8 mouse cellular contexts compared by ENCODE assay signal in the genomic region with DNA sequence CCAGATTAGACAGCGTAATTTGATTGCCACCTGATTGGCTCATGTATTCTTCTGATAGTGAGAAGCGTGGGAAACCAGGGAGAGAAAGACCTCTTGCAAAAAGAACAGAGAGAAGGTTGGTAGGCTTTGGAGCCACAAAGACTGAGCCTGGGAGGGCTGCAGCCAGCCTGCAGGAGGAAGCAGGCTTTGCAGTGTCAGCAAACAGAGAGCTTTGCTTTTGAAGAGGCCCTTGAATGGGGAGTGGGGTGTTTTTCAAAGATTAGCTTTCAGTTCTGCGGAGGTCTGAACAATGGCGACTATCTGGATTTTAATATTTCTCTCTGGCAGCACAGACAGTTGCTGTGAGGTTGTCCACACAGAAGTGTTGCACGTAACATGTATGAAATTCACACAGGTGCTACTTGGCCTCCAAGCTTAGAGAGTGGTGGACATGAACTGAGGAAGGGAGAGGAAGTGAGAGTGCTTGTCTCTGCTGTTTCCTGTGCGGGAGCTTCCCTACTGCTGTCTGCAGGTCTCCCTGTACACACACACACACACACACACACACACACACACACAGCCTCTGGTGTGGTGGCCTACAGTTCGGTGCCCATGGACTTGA.
DNase-seq lines count a peak whose midpoint lies in the region; ATAC-seq lines count a peak whose summit lies in the region.

No protein-coding gene starts in this region.

- H3K27me3 ChIP-seq in embryonic facial prominence, embryonic 14.5 days (replicated peaks; ENCODE audit: control insufficient read depth, insufficient read depth, low read length): no peaks in the 10 kb centered on the region
- no peaks in the 10 kb centered on the region for H3K27me3 ChIP-seq in intestine, embryonic 15.5 days (replicated peaks)
- no peaks in the 10 kb centered on the region for H3K27me3 ChIP-seq in kidney, embryonic 14.5 days (ENCODE audit: control insufficient read depth, insufficient read depth, low read length)

- H3K4me3 ChIP-seq in embryonic facial prominence, embryonic 14.5 days (ENCODE audit: low read depth, low read length): no peak overlapping the region
- H3K4me3 ChIP-seq in intestine, embryonic 15.5 days (replicated peaks): no peak overlapping the region
- no peak overlapping the region for H3K4me3 ChIP-seq in kidney, embryonic 14.5 days (ENCODE audit: low read length)

- H3K36me3 ChIP-seq in embryonic facial prominence, embryonic 14.5 days (ENCODE audit: control insufficient read depth, insufficient read depth, low read length): no peaks in the 10 kb centered on the region
- H3K36me3 ChIP-seq in intestine, embryonic 15.5 days: no peaks in the 10 kb centered on the region
- H3K36me3 ChIP-seq in kidney, embryonic 14.5 days (ENCODE audit: control insufficient read depth, insufficient read depth, low read length): no peaks in the 10 kb centered on the region

- H3K4me1 ChIP-seq in embryonic facial prominence, embryonic 14.5 days (ENCODE audit: control insufficient read depth, insufficient read depth, low read length): peaks cover 6% of the 10 kb centered on the region; the same call in 1 of the 2 replicates
- H3K4me1 ChIP-seq in intestine, embryonic 15.5 days (replicated peaks): peaks cover 8% of the 10 kb centered on the region
- H3K4me1 ChIP-seq in kidney, embryonic 14.5 days (ENCODE audit: control insufficient read depth, insufficient read depth, low read length): no peaks in the 10 kb centered on the region

- no peak overlapping the region for H3K4me2 ChIP-seq in embryonic facial prominence, embryonic 14.5 days (ENCODE audit: low read depth, low read length)
- H3K4me2 ChIP-seq in intestine, embryonic 15.5 days (replicated peaks): no peak overlapping the region
- no peak overlapping the region for H3K4me2 ChIP-seq in kidney, embryonic 14.5 days (replicated peaks; ENCODE audit: low read depth, low read length)

- peak; percentile 60; the same call in 1 of the 2 replicates for ATAC-seq in embryonic facial prominence, embryonic 14.5 days (ENCODE audit: low read depth)
- ATAC-seq in intestine, embryonic 15.5 days: no peak
- no peak for ATAC-seq in kidney, embryonic 14.5 days (ENCODE audit: low FRiP score, low TSS enrichment)

- H3K27ac ChIP-seq in embryonic facial prominence, embryonic 14.5 days (replicated peaks; ENCODE audit: low read depth, low read length): peak overlapping the region; percentile 48
- 0 out of 2 replicates have a peak overlapping the region, but pooled peaks have one; percentile 6 for H3K27ac ChIP-seq in intestine, embryonic 15.5 days
- no peak overlapping the region for H3K27ac ChIP-seq in kidney, embryonic 14.5 days (ENCODE audit: low read depth, low read length)

- DNase-seq in left cerebral cortex, postnatal 25 days (ENCODE audit: low spot score in 2 of 2): peak; percentile 36 to 39
- DNase-seq in left cerebral cortex, adult 11 months (ENCODE audit: low spot score): no peak
- peak; percentile 48 for DNase-seq in embryonic facial prominence, embryonic 14.5 days (ENCODE audit: low spot score)
- peak; percentile 43 for DNase-seq in naive thymus-derived CD4-positive, alpha-beta T cell, adult 2 months (ENCODE audit: low read depth)
- DNase-seq in ovary, postnatal 10 days (ENCODE audit: low spot score): no peak
- no peak for DNase-seq in retina, postnatal 1 day

- intact Hi-C loops in left cerebral cortex, postnatal 25 days (cut with DNase I): no loop called here

- H3K9ac ChIP-seq in embryonic facial prominence, embryonic 14.5 days (ENCODE audit: low read depth, low read length): no peak overlapping the region
- H3K9ac ChIP-seq in intestine, embryonic 15.5 days: no peak overlapping the region
- H3K9ac ChIP-seq in kidney, embryonic 14.5 days (ENCODE audit: low read depth, low read length): no peak overlapping the region

- 56% methylated on average over 7 of the region's 7 CpGs for WGBS in embryonic facial prominence, embryonic 14.5 days
- WGBS in intestine, embryonic 15.5 days: 61% methylated on average over 7 of the region's 7 CpGs
- WGBS in kidney, embryonic 14.5 days: 67% methylated on average over 7 of the region's 7 CpGs

- no peaks in the 10 kb centered on the region for H3K9me3 ChIP-seq in embryonic facial prominence, embryonic 14.5 days (ENCODE audit: control insufficient read depth, low read length)
- H3K9me3 ChIP-seq in intestine, embryonic 15.5 days: no peaks in the 10 kb centered on the region
- H3K9me3 ChIP-seq in kidney, embryonic 14.5 days (ENCODE audit: control insufficient read depth, low read length): no peaks in the 10 kb centered on the region

Comparison
In these comparisons a context has a peak if more than half of its experiments do, and no peak if none do; other contexts are left out.
1. DNase-seq: peak in left cerebral cortex, postnatal 25 days (2 of 2), embryonic facial prominence, embryonic 14.5 days (single experiment) and naive thymus-derived CD4-positive, alpha-beta T cell, adult 2 months (single experiment); none in left cerebral cortex, adult 11 months (single experiment), ovary, postnatal 10 days (single experiment) and retina, postnatal 1 day (single experiment).